Mouse (Mus musculus) midbrain, embryonic 14.5 days (tissue): ENCODE measurements around the gene Snrpg. TPM values are rescaled to one million over a fixed set of nuclear protein-coding genes. Genes with fewer than 3 reads are reported as not detected.
"Not testable (repeated sequence)": the region's sequence is repeated elsewhere in the genome, so short reads cannot be mapped to it uniquely, and the experiment has no call there.

ENCODE experiments used
- ATAC-seq: fragments of 200-750 bp; cut with Nextera tagmentation; 2 replicates; pipeline ENCODE4 v1.8.0; 2017; ENCODE audit warnings: moderate number of reproducible peaks, moderate library complexity; ENCODE audit not compliant: low FRiP score, low TSS enrichment
- DNase-seq: peaks from one replicate; pipeline ENCODE4 v3.0.0-alpha.2; 2015
- H3K27ac ChIP-seq: fragments of 300-500 bp; sonication (generic); replicated peaks from 2 replicates; pipeline ENCODE4 v1.5.1; 2014; ENCODE audit warnings: mild to moderate bottlenecking, low read depth, low read length, moderate library complexity
- H3K27me3 ChIP-seq: fragments of 300-500 bp; sonication (generic); 2 replicates; pipeline ENCODE4 v1.6.1; 2014; ENCODE audit warnings: low read length, control low read depth, mixed read lengths; ENCODE audit not compliant: control insufficient read depth, insufficient read depth
- H3K36me3 ChIP-seq: fragments of 300-500 bp; sonication (generic); 2 replicates; pipeline ENCODE4 v1.6.1; 2014; ENCODE audit warnings: low read length, control low read depth; ENCODE audit not compliant: control insufficient read depth, insufficient read depth
- H3K4me1 ChIP-seq: fragments of 300-500 bp; sonication (generic); 2 replicates; pipeline ENCODE4 v1.6.1; 2014; ENCODE audit warnings: mild to moderate bottlenecking, antibody characterized with exemption, low read length, control low read depth; ENCODE audit not compliant: control insufficient read depth, insufficient read depth
- H3K4me2 ChIP-seq: fragments of 300-500 bp; sonication (generic); 2 replicates; pipeline ENCODE4 v1.6.1; 2014; ENCODE audit warnings: mild to moderate bottlenecking, low read length, moderate library complexity
- H3K4me3 ChIP-seq: fragments of 300-500 bp; sonication (generic); replicated peaks from 2 replicates; pipeline ENCODE4 v1.5.1; 2014; ENCODE audit warnings: low read depth, low read length
- H3K9ac ChIP-seq: fragments of 300-500 bp; sonication (generic); replicated peaks from 2 replicates; pipeline ENCODE4 v1.6.1; 2014; ENCODE audit warnings: mild to moderate bottlenecking, low read length, moderate library complexity
- H3K9me3 ChIP-seq: fragments of 300-500 bp; sonication (generic); 2 replicates; pipeline ENCODE4 v1.6.1; 2016; ENCODE audit warnings: low read length, control low read depth, mixed read lengths; ENCODE audit not compliant: control insufficient read depth
- WGBS: fragments of 180-500 bp; shearing (Covaris S2); extraction: QIAGEN DNeasy Blood & Tissue Kit; methylation state at CpG from one replicate; pipeline ENCODE4 v1.1.7; 2014; 5-methylcytosine and 5-hydroxymethylcytosine counted together
- polyA plus RNA-seq: library from polyadenylated mRNA; unstranded; fragments of >200 nt; fragmentation: Nextera tagmentation; extraction: Ambion mirVana; gene quantifications from 2 replicates; pipeline ENCODE4 v1.2.1, GENCODE M21; 2014

Snrpg gene
- polyA plus RNA-seq, 1 experiment from 2014 or later = 480 TPM

- no peak overlapping the region for H3K9ac ChIP-seq
- no peaks in the 10 kb centered on the region for H3K9me3 ChIP-seq
- no peaks in the 10 kb centered on the region for H3K36me3 ChIP-seq
- 76% methylated on average over 5 of the region's 5 CpGs for WGBS
- H3K4me1 ChIP-seq = no peaks in the 10 kb centered on the region
- DNase-seq (no peak), ATAC-seq (no peak)
- H3K27me3 ChIP-seq = no peaks in the 10 kb centered on the region
- no peak overlapping the region for H3K4me3 ChIP-seq
- H3K27ac ChIP-seq = no peak overlapping the region
- no peak overlapping the region for H3K4me2 ChIP-seq
Measured at GRCm38 (mm10) chr6:86335860-86336259, 35.2 kb upstream of the Snrpg start.

- ATAC-seq, H3K4me1 ChIP-seq, H3K4me2 ChIP-seq, DNase-seq, H3K4me3 ChIP-seq, H3K9me3 ChIP-seq, H3K36me3 ChIP-seq, H3K9ac ChIP-seq, H3K27ac ChIP-seq, H3K27me3 ChIP-seq: not testable (repeated sequence)
- 91% methylated on average over 4 of the region's 4 CpGs for WGBS
Measured at GRCm38 (mm10) chr6:86336340-86336739, 34.8 kb upstream of the Snrpg start.

DNA sequence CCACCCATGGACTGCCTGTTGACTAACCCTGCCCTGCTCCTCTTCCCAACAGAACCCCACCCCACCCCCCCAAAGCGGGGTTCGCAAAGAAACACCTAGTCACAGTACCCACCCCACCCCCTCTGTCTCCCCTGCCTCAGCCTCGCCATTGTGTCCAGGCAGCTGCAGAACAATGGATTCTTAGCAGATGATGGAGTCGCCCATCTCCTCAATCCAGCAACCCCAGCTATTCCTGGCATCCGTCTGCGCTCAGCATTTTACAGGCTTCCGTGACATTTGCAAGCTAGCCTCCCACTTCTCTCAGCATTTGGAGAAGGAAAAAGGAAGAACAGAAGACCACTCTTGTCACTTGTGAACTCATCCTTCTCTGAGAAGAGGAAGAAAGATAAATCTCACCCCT lies 27.4 kb upstream of the Snrpg start:
- ATAC-seq (no peak), DNase-seq (peak; percentile 44)
- WGBS = 5% methylated on average over 7 of the region's 7 CpGs
- H3K4me3 ChIP-seq = no peak overlapping the region
- no peak overlapping the region for H3K27ac ChIP-seq
- 0 out of 2 replicates have a peak, but pooled peaks cover 5% of the 10 kb centered on the region for H3K4me1 ChIP-seq
- H3K4me2 ChIP-seq = peak overlapping the region; percentile 33
- H3K9me3 ChIP-seq = no peaks in the 10 kb centered on the region
- H3K36me3 ChIP-seq = no peaks in the 10 kb centered on the region
- no peaks in the 10 kb centered on the region for H3K27me3 ChIP-seq
- peak overlapping the region; percentile 7; the same call in 1 of the 2 replicates for H3K9ac ChIP-seq

DNA sequence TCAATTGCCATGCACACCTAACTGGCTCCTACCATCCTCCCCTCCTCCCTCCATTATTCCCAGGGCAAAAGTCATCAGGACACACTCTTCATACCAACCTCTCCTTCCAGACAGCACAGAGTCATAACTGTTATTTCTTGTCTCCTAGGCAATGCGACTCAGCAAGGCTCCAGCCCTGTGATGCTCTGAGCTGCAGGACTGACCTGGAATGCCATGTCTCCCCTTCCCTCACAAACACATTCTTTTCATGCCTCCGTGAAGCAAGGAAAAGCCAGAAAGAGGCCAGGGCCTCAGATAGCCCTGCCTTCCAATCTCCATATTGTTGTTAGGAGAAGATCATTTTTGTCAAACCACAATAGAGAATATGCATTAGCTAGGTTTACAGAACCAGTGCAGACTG lies 25.0 kb upstream of the Snrpg start:
- no peaks in the 10 kb centered on the region for H3K36me3 ChIP-seq
- no peak overlapping the region for H3K9ac ChIP-seq
- H3K27me3 ChIP-seq = no peaks in the 10 kb centered on the region
- DNase-seq (no peak), ATAC-seq (no peak)
- WGBS = 83% methylated on average over 2 of the region's 2 CpGs
- no peaks in the 10 kb centered on the region for H3K9me3 ChIP-seq
- H3K4me2 ChIP-seq = no peak overlapping the region
- H3K27ac ChIP-seq = no peak overlapping the region
- no peak overlapping the region for H3K4me3 ChIP-seq
- 0 out of 2 replicates have a peak, but pooled peaks cover 5% of the 10 kb centered on the region for H3K4me1 ChIP-seq

DNA sequence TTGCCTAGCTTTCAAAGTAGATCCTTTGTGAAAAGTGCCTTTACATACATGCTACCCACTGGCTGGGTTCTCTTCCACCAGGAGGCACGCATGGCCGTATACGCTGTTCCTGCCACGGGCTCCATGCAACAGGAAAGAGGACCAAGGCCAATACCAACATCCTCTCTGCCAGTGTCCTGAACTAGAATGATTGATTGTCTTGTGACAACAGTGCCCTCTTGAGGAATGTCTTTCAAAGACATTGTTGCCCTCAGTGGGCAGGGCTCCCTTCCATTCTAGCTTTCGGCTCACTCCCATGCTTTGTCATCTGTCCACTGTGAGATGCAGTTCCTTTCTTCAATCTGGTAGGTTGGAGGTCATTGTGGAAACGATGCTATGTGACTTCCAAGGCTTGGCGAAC lies 21.8 kb upstream of the Snrpg start:
- ATAC-seq = no peak
- Histone ChIP-seq H3K27ac (no peak overlapping the region), H3K4me1 (no peaks in the 10 kb centered on the region), H3K4me3 (no peak overlapping the region), H3K4me2 (no peak overlapping the region), H3K9ac (no peak overlapping the region), H3K9me3 (no peaks in the 10 kb centered on the region), H3K36me3 (no peaks in the 10 kb centered on the region), H3K27me3 (no peaks in the 10 kb centered on the region)
- WGBS = 49% methylated on average over 7 of the region's 7 CpGs
- peak; percentile 58 for DNase-seq

DNA sequence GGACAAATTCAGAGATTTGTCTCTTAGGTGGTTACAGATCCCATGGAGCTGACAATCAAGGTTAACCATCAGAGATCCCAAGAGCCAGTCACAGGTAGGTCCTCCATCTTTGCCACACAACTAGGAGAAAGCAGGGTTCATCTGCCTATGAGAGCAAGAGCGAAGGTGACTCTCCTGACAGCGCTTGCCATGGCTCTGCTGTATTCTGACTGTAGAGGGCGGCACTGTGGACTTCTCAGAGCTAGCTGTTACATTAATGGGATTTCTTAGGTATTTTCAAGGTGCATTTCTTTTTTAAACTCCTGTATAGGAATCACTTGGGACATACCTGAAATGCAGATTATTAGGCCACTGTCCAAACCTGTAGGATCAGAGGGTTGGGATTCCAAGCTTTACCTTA lies 16.2 kb upstream of the Snrpg start:
- H3K4me2 ChIP-seq = no peak overlapping the region
- no peaks in the 10 kb centered on the region for H3K36me3 ChIP-seq
- no peak overlapping the region for H3K4me3 ChIP-seq
- ATAC-seq (no peak), DNase-seq (no peak)
- no peaks in the 10 kb centered on the region for H3K27me3 ChIP-seq
- H3K9me3 ChIP-seq = no peaks in the 10 kb centered on the region
- no peak overlapping the region for H3K9ac ChIP-seq
- 54% methylated on average over 3 of the region's 3 CpGs for WGBS
- H3K27ac ChIP-seq = no peak overlapping the region
- no peaks in the 10 kb centered on the region for H3K4me1 ChIP-seq

- H3K4me1 ChIP-seq = no peaks in the 10 kb centered on the region
- H3K4me2 ChIP-seq = no peak overlapping the region
- H3K9ac ChIP-seq = no peak overlapping the region
- WGBS = 86% methylated on average over 9 of the region's 9 CpGs
- H3K27me3 ChIP-seq = no peaks in the 10 kb centered on the region
- no peaks in the 10 kb centered on the region for H3K9me3 ChIP-seq
- H3K4me3 ChIP-seq = no peak overlapping the region
- DNase-seq = no peak
- no peak for ATAC-seq
- no peaks in the 10 kb centered on the region for H3K36me3 ChIP-seq
- no peak overlapping the region for H3K27ac ChIP-seq
Measured at GRCm38 (mm10) chr6:86356956-86357355, 14.1 kb upstream of the Snrpg start.

DNA sequence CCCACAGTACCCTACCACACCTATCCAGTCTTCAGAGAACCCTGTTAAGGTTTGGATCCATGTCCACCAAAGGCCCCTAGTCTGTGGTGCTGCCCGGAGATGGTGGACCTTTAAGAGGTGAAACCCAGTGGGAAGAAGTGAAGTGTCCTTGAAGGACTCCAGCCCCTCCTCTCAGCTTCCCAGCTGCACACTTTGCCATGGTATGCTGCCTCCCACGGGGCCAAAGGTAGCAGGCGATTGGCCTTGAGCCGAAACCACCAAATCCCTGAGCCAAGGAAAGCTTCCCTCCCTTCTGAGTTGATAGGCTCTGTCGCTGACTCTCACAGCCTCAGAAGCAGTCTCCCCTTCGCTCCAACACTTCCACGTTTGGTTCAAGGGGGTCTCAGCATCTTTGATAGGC lies 10.4 kb upstream of the Snrpg start:
- Histone ChIP-seq H3K4me1 (no peaks in the 10 kb centered on the region; the same call in 1 of the 2 replicates), H3K4me3 (no peak overlapping the region), H3K4me2 (no peak overlapping the region), H3K36me3 (no peaks in the 10 kb centered on the region), H3K9ac (no peak overlapping the region), H3K9me3 (no peaks in the 10 kb centered on the region), H3K27me3 (no peaks in the 10 kb centered on the region), H3K27ac (no peak overlapping the region)
- DNase-seq (no peak), ATAC-seq (no peak)
- WGBS = 73% methylated on average over 7 of the region's 7 CpGs

- no peaks in the 10 kb centered on the region for H3K36me3 ChIP-seq
- no peak for DNase-seq
- 91% methylated on average over 7 of the region's 7 CpGs for WGBS
Measured at GRCm38 (mm10) chr6:86361373-86361772, 9.7 kb upstream of the Snrpg start.

More at GRCm38 (mm10) chr6:86361373-86361772, 9.7 kb upstream of the Snrpg start:
- no peaks in the 10 kb centered on the region for H3K9me3 ChIP-seq
- H3K27me3 ChIP-seq = no peaks in the 10 kb centered on the region
- ATAC-seq = no peak
- peaks cover under 1% of the 10 kb centered on the region; the same call in 1 of the 2 replicates for H3K4me1 ChIP-seq
- no peak overlapping the region for H3K9ac ChIP-seq
- no peak overlapping the region for H3K4me2 ChIP-seq
- no peak overlapping the region for H3K27ac ChIP-seq
- no peak overlapping the region for H3K4me3 ChIP-seq
